Mouse (Mus musculus) liver, postnatal 0 days (tissue): ENCODE data around the gene Bcl2l13.

Source experiments
- CTCF ChIP-seq: sonication (generic); IDR thresholded peaks from 2 replicates; pipeline ENCODE4 v1.5.1; 2016; ENCODE audit warnings: antibody characterized with exemption, low read depth
- EP300 ChIP-seq: IDR thresholded peaks from 2 replicates; pipeline ENCODE4 v1.6.1; 2016; ENCODE audit warnings: antibody characterized with exemption, low read depth, mild to moderate bottlenecking

DNA sequence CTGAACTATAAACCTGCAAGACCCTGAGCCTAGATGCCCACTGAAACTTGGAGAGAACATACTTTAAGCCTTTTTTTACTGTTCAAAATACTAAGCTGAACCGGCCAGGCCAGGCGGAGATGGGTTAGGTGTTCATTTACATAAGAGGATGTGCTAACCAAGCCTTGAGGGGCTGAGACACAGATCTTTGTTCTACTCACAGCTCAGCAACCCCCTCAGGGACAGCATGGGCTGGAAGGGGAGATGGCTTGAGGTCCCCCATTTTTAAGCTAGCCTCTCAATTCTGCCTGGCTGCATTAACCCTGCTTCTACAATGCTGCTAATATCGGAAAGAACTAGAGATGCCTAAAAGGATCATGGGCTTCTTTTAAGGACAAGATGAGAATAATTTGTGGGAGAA is 103.8 kb downstream of the Bcl2l13 start:
- TF ChIP-seq CTCF, result no peak
- no peak for TF ChIP-seq EP300
